Mouse (Mus musculus): ENCODE measurements around the gene Mrpl55.

Mrpl55 gene

GRCm38 (mm10) chr11:59196230-59196629 is 6.1 kb upstream of the Mrpl55 start:
- DNase-seq, result no peak

DNA sequence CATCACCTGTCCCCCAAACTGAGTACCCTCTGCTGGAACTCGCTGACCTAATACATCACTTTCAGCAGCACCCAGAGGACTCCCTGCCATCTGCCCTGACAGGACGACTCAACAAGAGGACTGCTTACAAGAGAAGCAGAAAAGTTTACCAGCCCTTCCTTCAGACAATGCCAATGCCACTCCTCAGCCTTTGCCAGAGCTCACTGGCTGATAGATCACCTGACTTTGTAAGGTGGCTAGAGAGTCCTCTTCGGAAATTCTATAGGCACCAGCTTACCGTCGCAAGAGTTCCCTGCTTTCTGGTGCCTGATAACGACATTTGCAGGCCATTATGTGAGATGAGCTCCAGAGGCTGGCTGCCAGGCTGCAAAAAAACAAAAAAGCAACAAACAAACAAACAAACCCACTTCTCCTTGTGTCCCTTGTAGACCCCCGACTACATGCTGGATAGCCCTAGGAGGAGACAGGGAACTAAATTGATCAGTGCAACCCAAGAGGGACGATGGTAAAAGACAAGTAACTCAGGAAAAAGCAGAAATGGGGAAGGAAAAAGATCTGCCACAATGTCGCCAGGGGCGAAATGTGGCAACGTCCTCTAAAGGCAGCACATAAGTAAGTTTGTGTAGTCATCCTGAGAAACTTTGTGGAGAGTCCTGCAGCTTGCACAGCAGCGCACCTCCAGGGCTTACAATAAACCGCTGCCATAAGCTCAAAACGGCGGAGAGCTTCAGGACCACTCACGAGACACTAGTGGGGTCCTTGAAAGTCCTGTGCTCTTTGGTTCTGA is 877 bp upstream of the Mrpl55 start:
- DNase-seq, result no peak

GRCm38 (mm10) chr11:59208153-59208831 is 6.0 kb downstream of the Mrpl55 start, which contains the start of gene 2310033P09Rik:
Gene 2310033P09Rik (plus strand): TSS chr11:59208321.
- peak; percentile 99 for DNase-seq

- peak; percentile 97 for DNase-seq
These were observed 6.7 kb downstream of the Mrpl55 start for GRCm38 (mm10) chr11:59209003-59209441.

GRCm38 (mm10) chr11:59209580-59209979 is 7.3 kb downstream of the Mrpl55 start:
- DNase-seq, result no peak

DNA sequence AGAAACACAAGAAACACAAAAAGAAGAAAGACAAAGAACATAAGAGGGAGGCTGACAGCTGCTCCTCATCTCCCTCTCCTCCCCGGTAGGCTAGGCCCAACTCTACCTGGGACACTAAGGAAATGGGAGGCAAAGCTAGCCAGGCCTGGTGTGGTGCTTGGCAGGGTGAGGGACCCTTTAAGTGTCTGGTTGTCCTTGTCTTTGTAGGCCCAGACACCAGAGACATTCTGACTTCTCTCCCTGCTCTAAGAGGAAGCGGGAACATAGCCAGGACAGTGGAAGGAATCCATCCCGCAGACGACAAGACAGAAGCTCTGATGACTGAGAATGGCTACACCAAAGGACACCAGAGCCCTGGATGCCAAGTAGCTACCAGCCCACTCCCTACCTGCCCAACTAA is 7.7 kb downstream of the Mrpl55 start:
- DNase-seq, result peak; percentile 92

DNA sequence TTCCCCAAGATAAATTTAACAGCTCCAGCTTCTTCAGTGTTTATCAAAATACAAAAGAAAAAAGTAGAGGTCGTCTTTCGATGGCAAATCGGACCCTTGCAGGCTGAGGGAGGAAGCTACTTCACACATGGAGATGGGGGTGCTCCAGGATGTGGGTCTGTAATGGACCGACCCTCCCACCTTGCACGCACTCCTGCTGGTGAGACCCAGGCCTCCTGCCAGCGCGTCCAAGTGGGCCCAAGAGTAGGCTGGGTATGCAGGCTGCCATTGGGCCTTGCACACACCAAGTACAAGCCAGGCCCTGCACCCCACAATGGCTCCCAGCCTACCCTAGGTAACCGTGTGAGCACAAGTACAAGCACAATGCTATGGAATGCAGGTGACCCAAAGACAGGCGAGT is 9.3 kb downstream of the Mrpl55 start:
- peak; percentile 94 for DNase-seq

DNA sequence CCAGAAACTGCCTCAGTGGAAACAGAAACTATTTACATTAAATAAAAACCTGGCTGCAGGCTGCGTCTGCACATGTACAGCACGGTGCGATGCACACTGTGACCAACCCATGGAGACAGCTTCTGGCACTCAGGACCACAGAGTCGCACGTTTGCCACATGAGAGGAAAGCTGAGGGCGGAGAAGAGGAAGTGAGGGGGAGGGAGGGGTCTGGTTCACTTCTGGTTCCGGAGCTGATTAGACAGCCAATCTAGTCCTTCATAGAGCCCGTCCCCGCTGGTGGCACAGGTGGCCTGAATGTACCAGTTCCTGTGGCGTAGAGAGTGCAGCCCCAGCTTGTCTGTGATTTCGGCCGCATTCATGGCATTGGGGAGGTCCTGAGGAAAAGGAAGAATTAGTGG is 10.0 kb downstream of the Mrpl55 start:
- DNase-seq, result peak; percentile 95

DNA sequence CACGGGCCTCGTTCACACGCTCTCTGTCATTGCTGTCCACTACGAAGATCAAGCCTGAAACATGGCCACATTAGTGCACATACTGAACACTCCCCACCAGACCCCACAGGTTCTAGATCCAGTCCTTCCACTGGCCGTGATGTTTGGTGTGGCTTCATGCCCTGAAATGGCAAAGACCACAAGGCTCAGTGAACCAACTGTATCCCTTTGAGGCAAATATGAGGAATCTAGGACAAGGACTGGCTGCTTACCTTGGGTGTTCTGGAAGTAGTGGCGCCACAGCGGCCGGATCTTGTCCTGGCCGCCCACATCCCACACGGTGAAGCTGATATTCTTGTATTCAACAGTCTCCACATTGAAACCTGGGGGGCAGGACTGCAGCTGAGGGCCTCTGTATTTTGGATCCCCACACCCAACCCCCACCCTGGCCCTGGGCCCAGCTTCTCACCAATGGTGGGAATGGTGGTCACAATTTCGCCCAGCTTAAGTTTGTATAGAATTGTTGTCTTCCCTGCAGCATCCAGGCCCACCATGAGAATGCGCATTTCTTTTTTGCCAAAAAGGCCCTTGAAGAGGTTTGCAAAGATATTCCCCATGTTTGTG is 10.7 kb downstream of the Mrpl55 start:
- peak; percentile 90 for DNase-seq

- DNase-seq, result no peak
These were observed 14.7 kb downstream of the Mrpl55 start for GRCm38 (mm10) chr11:59216955-59217354.

GRCm38 (mm10) chr11:59218389-59218998 is 16.2 kb downstream of the Mrpl55 start:
- DNase-seq, result no peak

GRCm38 (mm10) chr11:59219064-59219463 is 16.8 kb downstream of the Mrpl55 start:
- no peak for DNase-seq

GRCm38 (mm10) chr11:59221604-59222003 is 19.3 kb downstream of the Mrpl55 start:
- DNase-seq, result no peak

GRCm38 (mm10) chr11:59222306-59222705 is 20.0 kb downstream of the Mrpl55 start:
- no peak for DNase-seq

DNA sequence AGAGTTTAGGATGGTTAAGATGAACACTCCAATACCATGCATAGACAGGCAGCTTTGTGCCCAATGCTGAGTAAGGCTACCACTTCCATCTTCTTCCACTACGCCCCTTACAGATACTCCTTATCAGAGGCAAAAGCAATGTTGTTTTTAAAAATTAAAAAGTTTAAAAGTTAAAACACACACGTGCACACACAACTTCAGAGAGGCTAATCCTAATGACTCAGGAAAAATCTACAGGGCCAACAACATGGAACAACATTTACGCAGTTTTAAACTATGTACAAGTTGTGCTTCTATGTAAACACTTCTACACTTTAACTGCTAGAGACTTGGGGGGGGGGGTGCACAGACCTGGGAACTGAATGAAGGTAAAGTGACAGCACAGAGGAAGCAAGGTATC is 21.7 kb downstream of the Mrpl55 start:
- no peak for DNase-seq

DNA sequence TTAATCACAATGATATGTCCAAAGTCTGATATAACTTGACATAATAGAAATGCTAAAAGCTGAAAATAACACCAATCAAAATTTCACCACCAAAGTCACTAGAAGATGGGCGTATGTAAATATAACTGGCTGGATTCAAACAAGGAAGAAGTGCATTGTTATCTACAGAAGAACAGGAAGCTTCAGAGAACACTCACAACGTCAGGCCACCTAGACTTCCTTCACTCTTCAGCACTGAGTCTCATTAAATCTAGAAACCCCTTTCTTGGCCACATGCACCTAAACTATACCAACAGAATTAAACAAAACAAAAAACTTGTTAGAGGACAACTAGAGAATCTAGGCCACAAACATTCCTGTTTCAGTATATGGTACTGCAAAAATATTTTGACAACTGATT is 22.2 kb downstream of the Mrpl55 start:
- no peak for DNase-seq

DNA sequence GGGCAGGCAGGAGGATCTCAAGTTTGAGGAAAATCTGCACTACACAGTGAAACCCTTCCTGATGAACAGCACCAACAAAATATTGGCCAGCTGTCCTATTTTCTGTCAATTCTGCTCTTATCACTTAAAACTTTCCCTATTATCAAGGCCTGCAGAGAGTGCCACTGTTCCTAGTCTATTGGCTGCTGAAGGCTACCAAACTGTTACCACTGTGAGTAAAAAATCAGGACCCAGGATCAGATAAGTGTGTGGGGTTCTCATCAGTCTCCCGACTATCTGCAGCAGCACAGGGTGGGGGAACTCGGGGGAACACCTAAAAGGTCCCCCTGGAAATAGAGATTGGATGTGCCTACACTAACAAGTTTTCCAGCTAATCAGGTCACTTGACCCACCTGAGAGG is 22.9 kb downstream of the Mrpl55 start:
- DNase-seq, result no peak

DNA sequence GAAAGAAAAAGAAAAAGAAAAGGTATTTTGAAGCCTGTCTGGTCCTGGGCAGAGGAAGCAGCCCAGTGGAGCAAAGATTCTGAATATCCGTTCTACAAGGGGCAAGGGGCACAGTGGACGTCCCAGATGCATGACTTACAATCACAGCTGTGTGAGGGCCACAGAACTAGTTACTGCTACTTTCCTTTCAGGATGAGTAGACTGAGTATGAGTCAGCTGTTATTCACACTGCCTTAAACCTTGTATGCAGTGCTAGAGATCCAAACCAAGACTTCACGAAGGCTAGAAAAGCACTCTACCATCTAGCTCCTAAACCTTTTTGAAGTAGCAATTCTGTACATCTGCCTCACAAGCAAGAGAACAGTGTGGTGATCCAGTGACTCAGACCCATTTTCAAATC is 24.0 kb downstream of the Mrpl55 start:
- DNase-seq, result no peak

- peak; percentile 94 for DNase-seq
These were observed 24.7 kb downstream of the Mrpl55 start for GRCm38 (mm10) chr11:59226787-59227603.

GRCm38 (mm10) chr11:59227604-59228121 is 25.4 kb downstream of the Mrpl55 start:
- DNase-seq, result no peak

- peak; percentile 100 for DNase-seq
These were observed 26.1 kb downstream of the Mrpl55 start, which contains the start of gene Arf1 for GRCm38 (mm10) chr11:59228122-59228953. Gene Arf1 (minus strand): TSS chr11:59228270.
